8 mouse cellular contexts compared by ENCODE assay signal in the genomic region with DNA sequence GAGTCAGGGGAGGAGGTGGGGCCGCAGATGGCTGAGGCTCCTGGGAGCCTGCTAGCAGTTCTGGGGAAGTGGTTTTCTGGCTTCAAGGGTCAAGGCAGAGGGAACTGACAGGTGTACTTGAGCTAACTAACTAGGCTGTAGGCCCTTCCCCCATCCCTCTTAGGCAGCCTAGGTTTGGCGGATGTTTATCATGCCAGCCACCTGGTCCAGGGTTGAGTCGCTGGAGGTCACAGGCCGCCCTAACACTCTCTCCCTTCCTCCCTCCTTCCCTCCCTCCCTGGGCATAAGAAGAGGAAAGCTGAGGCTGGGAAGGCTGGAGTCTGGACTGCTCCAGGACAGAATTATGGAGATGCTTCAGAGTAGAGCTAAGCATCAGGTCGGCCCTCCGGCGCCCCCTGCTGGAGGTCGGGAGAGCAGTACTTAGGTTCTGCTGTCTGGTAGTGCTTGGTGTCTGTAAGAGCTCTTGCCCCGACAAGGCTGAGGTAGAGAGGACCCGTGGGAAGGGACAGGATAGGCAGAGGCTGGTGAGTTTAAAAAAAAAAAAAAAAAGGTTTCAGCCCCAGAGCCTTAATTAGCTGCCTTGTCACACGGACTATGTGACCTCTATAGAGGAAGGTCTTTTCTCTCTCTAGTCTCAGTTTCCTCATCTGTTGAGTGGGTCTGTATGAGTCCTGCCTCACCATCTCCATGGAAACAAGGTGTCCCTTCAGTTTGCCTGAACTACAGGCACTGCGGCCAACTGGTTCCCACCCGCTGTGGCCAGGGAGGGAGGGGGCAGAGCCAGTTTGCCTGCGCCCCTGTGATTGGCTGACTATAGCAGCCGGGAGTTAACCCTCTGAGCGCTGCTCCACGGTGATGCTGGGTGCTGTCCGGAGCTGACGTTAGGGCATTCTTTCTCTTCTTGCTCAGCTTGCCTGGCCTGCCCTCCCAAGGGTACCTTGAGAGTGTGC. TPM values are rescaled to one million over a fixed set of nuclear protein-coding genes. Genes with fewer than 3 reads are reported as not detected.
DNase-seq lines count a peak whose midpoint lies in the region; ATAC-seq lines count a peak whose summit lies in the region.

No protein-coding gene starts in this region.

- H3K4me3 ChIP-seq in intestine, embryonic 14.5 days (ENCODE audit: low read depth, low read length), result peak overlapping the region; percentile 22

- H3K4me1 ChIP-seq in intestine, embryonic 14.5 days (replicated peaks; ENCODE audit: control insufficient read depth, insufficient read depth, low read length), result peaks cover 39% of the 10 kb centered on the region

- H3K36me3 ChIP-seq in intestine, embryonic 14.5 days (ENCODE audit: control insufficient read depth, insufficient read depth, low read length), result peaks cover 68% of the 10 kb centered on the region

- peak overlapping the region; percentile 44 for H3K4me2 ChIP-seq in intestine, embryonic 14.5 days (ENCODE audit: low read length)

- no peak overlapping the region for H3K9ac ChIP-seq in intestine, embryonic 14.5 days (ENCODE audit: low read length)

- 7% methylated on average over 19 of the region's 19 CpGs for WGBS in intestine, embryonic 14.5 days

- peak; percentile 83 for ATAC-seq in intestine, embryonic 14.5 days (replicated peaks; ENCODE audit: low FRiP score, low TSS enrichment, low read depth)
- ATAC-seq in megakaryocyte progenitor cell, adult 5-6 weeks (replicated peaks; ENCODE audit: poor library complexity), result peak; percentile 68

- no peak overlapping the region; the same call in 1 of the 2 replicates for H3K27ac ChIP-seq in intestine, embryonic 14.5 days (ENCODE audit: low read depth)

- intact Hi-C loops in left cerebral cortex, postnatal 14 days (cut with DNase I), result loop anchor here (1.0 kb wide), 1 partner anchor 16 kb away; no protein-coding TSS in a partner anchor

- DNase-seq in adrenal gland, adult 18-20 months (ENCODE audit: low spot score in 2 of 2), result peak; percentile 93 to 94
- DNase-seq in embryo, embryonic 10.5 days (ENCODE audit: low spot score), result peak; percentile 88
- DNase-seq in gastrocnemius, postnatal 25 days, result peak; percentile 84
- DNase-seq in intestine, embryonic 14.5 days (ENCODE audit: low spot score), result peak; percentile 96
- peak; percentile 94 to 95 for DNase-seq in left cerebral cortex, postnatal 14 days (ENCODE audit: low spot score in 2 of 2)
- peak; percentile 93 for DNase-seq in right cerebral cortex, postnatal 14 days
- peak; percentile 92 for DNase-seq in urinary bladder, postnatal 25 days (ENCODE audit: low spot score)

- H3K27me3 ChIP-seq in intestine, embryonic 14.5 days (replicated peaks; ENCODE audit: control insufficient read depth, insufficient read depth, low read length), result no peaks in the 10 kb centered on the region

- no peaks in the 10 kb centered on the region for H3K9me3 ChIP-seq in intestine, embryonic 14.5 days (ENCODE audit: control insufficient read depth, low read length)

RNA-seq across cellular contexts. Expression of a gene that starts 7.7 kb away (rescaled TPM):
- 10 to 100 TPM; 19.1 to 25.8 TPM for total RNA-seq in adrenal gland, adult 18-20 months (2021)
- 1 to 10 TPM; 8.1 to 9.6 TPM for total RNA-seq in gastrocnemius, postnatal 25 days (2021)
- polyA plus RNA-seq in intestine, embryonic 14.5 days (2014; fragmentation: Nextera tagmentation; extraction: Ambion mirVana), result 10.3 and 10.6 TPM in 2 replicates
- 10 to 100 TPM; 31.3 to 31.4 TPM for total RNA-seq in left cerebral cortex, postnatal 14 days (2021)
- total RNA-seq in megakaryocyte progenitor cell, adult 5-6 weeks (2015), result 27.5 and 28.3 TPM in 2 replicates
- 1.9 and 3.1 TPM in 2 replicates for total RNA-seq in megakaryocyte progenitor cell, adult 5-6 weeks (2017)

RNA-seq across cellular contexts. Expression of a gene that starts 17.2 kb away (rescaled TPM):
- total RNA-seq in adrenal gland, adult 18-20 months (2021), result 1 to 10 TPM in 1 of 2 experiments, under 1 TPM in 1; 0.66 to 1.2 TPM
- total RNA-seq in gastrocnemius, postnatal 25 days (2021), result under 1 TPM; 0.23 to 0.38 TPM
- polyA plus RNA-seq in intestine, embryonic 14.5 days (2014; fragmentation: Nextera tagmentation; extraction: Ambion mirVana), result 1.5 and 1.9 TPM in 2 replicates
- 10 to 100 TPM; 54.3 to 56.3 TPM for total RNA-seq in left cerebral cortex, postnatal 14 days (2021)
- total RNA-seq in megakaryocyte progenitor cell, adult 5-6 weeks (2015), result 0.42 and 1.0 TPM in 2 replicates
- total RNA-seq in megakaryocyte progenitor cell, adult 5-6 weeks (2017), result 0.54 and 1.1 TPM in 2 replicates

RNA-seq across cellular contexts. Expression of a gene that starts 19.5 kb away (rescaled TPM):
- total RNA-seq in adrenal gland, adult 18-20 months (2021), result 10 to 100 TPM; 20.7 to 21.1 TPM
- total RNA-seq in gastrocnemius, postnatal 25 days (2021), result 10 to 100 TPM; 14.2 to 15.2 TPM
- polyA plus RNA-seq in intestine, embryonic 14.5 days (2014; fragmentation: Nextera tagmentation; extraction: Ambion mirVana), result 58.6 and 68.4 TPM in 2 replicates
- total RNA-seq in left cerebral cortex, postnatal 14 days (2021), result 10 to 100 TPM; 29.2 to 29.7 TPM
- total RNA-seq in megakaryocyte progenitor cell, adult 5-6 weeks (2015), result 22.3 and 23.9 TPM in 2 replicates
- 15.2 and 19.4 TPM in 2 replicates for total RNA-seq in megakaryocyte progenitor cell, adult 5-6 weeks (2017)

RNA-seq across cellular contexts. Expression of a gene that starts 32.8 kb away (rescaled TPM):
- total RNA-seq in adrenal gland, adult 18-20 months (2021), result 1 to 10 TPM; 1.2 to 3.6 TPM
- not detected for total RNA-seq in gastrocnemius, postnatal 25 days (2021)
- 1.3 and 1.9 TPM in 2 replicates for polyA plus RNA-seq in intestine, embryonic 14.5 days (2014; fragmentation: Nextera tagmentation; extraction: Ambion mirVana)
- total RNA-seq in left cerebral cortex, postnatal 14 days (2021), result not detected
- not detected in 2 replicates for total RNA-seq in megakaryocyte progenitor cell, adult 5-6 weeks (2015)
- not detected in 2 replicates for total RNA-seq in megakaryocyte progenitor cell, adult 5-6 weeks (2017)

Comparison
In these comparisons a context has a peak if more than half of its experiments do, and no peak if none do; other contexts are left out.
1. RNA of a gene that starts 17.2 kb away (total RNA-seq): 54.3 to 56.3 TPM in left cerebral cortex, postnatal 14 days; 0.66 to 1.2 TPM in adrenal gland, adult 18-20 months, 0.42 to 1.1 TPM in megakaryocyte progenitor cell, adult 5-6 weeks and 0.23 to 0.38 TPM in gastrocnemius, postnatal 25 days; every median in the first group is over 10 times any median in the second.
2. Peak in every context shown above with its lines, with median percentiles within 50 percentile points of each other: DNase-seq.